Mouse (Mus musculus) c-Kit-positive CD71-positive TER-119-negative erythroid progenitor cells, embryonic 14.5 days (primary cell): ENCODE data around the gene Smim8.

Experiments
- DNase-seq: peaks from one replicate; pipeline ENCODE4 v3.0.0-alpha.2; 2013; ENCODE audit warnings: low read depth

Smim8 gene

DNA sequence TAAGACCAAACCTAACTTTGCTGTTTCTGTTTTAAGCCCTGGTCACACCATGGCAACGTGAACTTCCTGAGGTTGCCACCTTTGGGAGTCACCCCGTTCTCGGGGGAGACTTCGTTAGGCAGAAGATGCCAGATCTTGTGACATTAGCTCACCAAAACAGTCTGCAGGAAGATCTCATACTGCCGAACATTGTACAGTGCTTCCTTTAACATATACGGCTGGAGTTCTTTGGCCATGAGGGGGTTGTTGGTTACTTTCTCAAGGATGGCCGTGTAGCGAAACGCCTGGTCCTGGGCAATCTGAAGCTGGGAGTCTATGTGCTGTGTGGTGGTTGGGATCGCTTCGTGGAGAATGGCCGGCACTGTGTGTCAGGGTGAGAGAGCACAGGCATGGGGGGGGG is 58.8 kb downstream of the Smim8 start:
- DNase-seq = no peak
